Mouse (Mus musculus) stomach, embryonic 14.5 days (tissue): ENCODE data around the gene 6030468B19Rik. TPM values are rescaled to one million over a fixed set of nuclear protein-coding genes. Genes with fewer than 3 reads are reported as not detected.

Source experiments
- ATAC-seq: fragments of 200-750 bp; cut with Nextera tagmentation; 2 replicates; pipeline ENCODE4 v1.8.0; 2017; ENCODE audit warnings: low read depth, moderate TSS enrichment; ENCODE audit not compliant: insufficient number of reproducible peaks, insufficient read depth, low FRiP score
- H3K27ac ChIP-seq: fragments of 300-500 bp; sonication (generic); 2 replicates; pipeline ENCODE4 v1.5.1; 2014; ENCODE audit warnings: mild to moderate bottlenecking, low read length, moderate library complexity, mixed read lengths
- H3K27me3 ChIP-seq: fragments of 300-500 bp; sonication (generic); 2 replicates; pipeline ENCODE4 v1.6.1; 2014; ENCODE audit warnings: low read length, control low read depth, mixed read lengths; ENCODE audit not compliant: control insufficient read depth, insufficient read depth
- H3K36me3 ChIP-seq: fragments of 300-500 bp; sonication (generic); 2 replicates; pipeline ENCODE4 v1.6.1; 2014; ENCODE audit warnings: mild to moderate bottlenecking, control low read depth, low read length, moderate library complexity, mixed read lengths; ENCODE audit not compliant: control insufficient read depth, insufficient read depth
- H3K4me1 ChIP-seq: fragments of 300-500 bp; sonication (generic); 2 replicates; pipeline ENCODE4 v1.6.1; 2014; ENCODE audit warnings: low read length, control low read depth, mixed read lengths; ENCODE audit not compliant: control insufficient read depth, insufficient read depth
- H3K4me2 ChIP-seq: fragments of 300-500 bp; sonication (generic); replicated peaks from 2 replicates; pipeline ENCODE4 v1.6.1; 2014; ENCODE audit warnings: low read depth, low read length, control low read depth
- H3K4me3 ChIP-seq: fragments of 300-500 bp; sonication (generic); 2 replicates; pipeline ENCODE4 v1.5.1; 2014; ENCODE audit warnings: low read depth, low read length, control low read depth
- H3K9ac ChIP-seq: fragments of 300-500 bp; sonication (generic); replicated peaks from 2 replicates; pipeline ENCODE4 v1.6.1; 2014; ENCODE audit warnings: low read depth, mild to moderate bottlenecking, control low read depth, low read length, moderate library complexity, mixed read lengths
- H3K9me3 ChIP-seq: fragments of 300-500 bp; sonication (generic); 2 replicates; pipeline ENCODE4 v1.6.1; 2016; ENCODE audit warnings: low read depth, low read length, control low read depth; ENCODE audit not compliant: control insufficient read depth
- WGBS: fragments of 180-500 bp; shearing (Covaris S2); extraction: QIAGEN DNeasy Blood & Tissue Kit; methylation state at CpG from one replicate; pipeline ENCODE4 v1.1.7; 2014; 5-methylcytosine and 5-hydroxymethylcytosine counted together
- polyA plus RNA-seq: library from polyadenylated mRNA; unstranded; fragments of >200 nt; fragmentation: Nextera tagmentation; extraction: Ambion mirVana; gene quantifications from 2 replicates; pipeline ENCODE4 v1.2.1, GENCODE M21; 2014

The 6030468B19Rik gene
- 0.23 TPM in 1 of 2 replicates, not detected in the other for polyA plus RNA-seq

GRCm38 (mm10) chr11:117797511-117798159 is at the start of gene 6030468B19Rik:
Gene 6030468B19Rik, plus strand, starts transcription at chr11:117797660.
- no peak within 1 kb of the TSS for H3K9ac ChIP-seq

DNA sequence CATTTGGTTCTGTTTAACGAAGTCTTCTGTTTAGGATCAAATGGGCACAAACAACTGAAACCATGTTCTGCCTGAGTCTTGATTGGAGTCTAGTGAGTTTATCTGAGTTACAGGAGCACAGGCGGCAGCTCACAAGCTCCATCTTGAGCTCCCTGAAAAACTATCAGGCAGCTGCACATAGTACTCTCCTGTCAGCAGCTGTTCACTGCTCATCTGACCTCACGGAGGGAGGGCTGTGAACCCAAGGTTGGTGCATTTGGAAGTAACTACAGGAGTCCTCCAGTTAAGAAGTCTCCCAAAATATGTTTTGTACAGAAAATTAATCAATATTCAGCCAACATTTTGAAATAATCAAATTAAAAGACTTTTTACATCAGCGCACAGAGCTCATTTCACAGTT is 48.8 kb upstream of the 6030468B19Rik start:
- H3K27ac ChIP-seq: no peak overlapping the region
- ATAC-seq: no peak
- no peak overlapping the region for H3K4me2 ChIP-seq
- H3K9ac ChIP-seq: no peak overlapping the region
- H3K36me3 ChIP-seq: peaks cover 68% of the 10 kb centered on the region
- H3K27me3 ChIP-seq: no peaks in the 10 kb centered on the region
- H3K4me3 ChIP-seq: no peak overlapping the region
- H3K4me1 ChIP-seq: no peaks in the 10 kb centered on the region
- WGBS: 83% methylated on average over 4 of the region's 4 CpGs
- no peaks in the 10 kb centered on the region for H3K9me3 ChIP-seq

More at GRCm38 (mm10) chr11:117797511-117798159, at the start of gene 6030468B19Rik:
- Histone ChIP-seq H3K9me3 (no peaks in the 10 kb centered on the region), H3K4me1 (peaks cover 8% of the 10 kb centered on the region; the same call in 1 of the 2 replicates), H3K27ac (no peak within 1 kb of the TSS), H3K27me3 (no peaks in the 10 kb centered on the region), H3K4me3 (no peak within 1 kb of the TSS), H3K36me3 (no peaks in the 10 kb centered on the region), H3K4me2 (no peak within 1 kb of the TSS)
- ATAC-seq: peak; percentile 65; the same call in 1 of the 2 replicates
- WGBS: 53% methylated on average over 9 of the region's 9 CpGs

GRCm38 (mm10) chr11:117749414-117749813 is 48.0 kb upstream of the 6030468B19Rik start:
- Histone ChIP-seq H3K4me3 (no peak overlapping the region), H3K9me3 (no peaks in the 10 kb centered on the region), H3K4me2 (no peak overlapping the region), H3K27me3 (no peaks in the 10 kb centered on the region), H3K9ac (no peak overlapping the region), H3K36me3 (peaks cover 72% of the 10 kb centered on the region), H3K27ac (no peak overlapping the region), H3K4me1 (no peaks in the 10 kb centered on the region)
- ATAC-seq: no peak
- 95% methylated on average over 10 of the region's 10 CpGs for WGBS

DNA sequence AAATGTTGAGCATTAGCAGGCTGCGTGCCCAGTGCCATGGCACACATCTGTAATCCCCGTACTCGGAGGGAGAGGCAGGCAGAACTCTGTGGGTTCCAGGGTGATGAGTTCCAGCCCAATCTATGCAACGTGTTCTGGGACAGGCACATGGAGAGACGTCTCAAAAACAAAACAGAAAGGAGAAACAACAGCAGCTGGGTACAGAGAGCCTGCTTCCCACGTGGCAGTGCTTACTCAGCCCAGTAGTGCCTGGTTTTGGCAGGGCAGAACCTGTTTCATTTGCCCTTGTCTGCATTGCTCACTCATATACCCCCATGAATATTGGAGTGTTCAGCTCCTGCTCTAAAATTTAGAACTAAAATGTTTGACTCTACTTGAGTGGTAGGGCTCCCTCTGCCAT is 45.9 kb upstream of the 6030468B19Rik start:
- WGBS: 85% methylated on average over 6 of the region's 6 CpGs
- no peak overlapping the region for H3K4me2 ChIP-seq
- no peak overlapping the region for H3K4me3 ChIP-seq
- H3K27me3 ChIP-seq: no peaks in the 10 kb centered on the region
- H3K27ac ChIP-seq: no peak overlapping the region
- peaks cover 79% of the 10 kb centered on the region for H3K36me3 ChIP-seq
- ATAC-seq: no peak
- no peak overlapping the region for H3K9ac ChIP-seq
- H3K4me1 ChIP-seq: no peaks in the 10 kb centered on the region
- no peaks in the 10 kb centered on the region for H3K9me3 ChIP-seq

DNA sequence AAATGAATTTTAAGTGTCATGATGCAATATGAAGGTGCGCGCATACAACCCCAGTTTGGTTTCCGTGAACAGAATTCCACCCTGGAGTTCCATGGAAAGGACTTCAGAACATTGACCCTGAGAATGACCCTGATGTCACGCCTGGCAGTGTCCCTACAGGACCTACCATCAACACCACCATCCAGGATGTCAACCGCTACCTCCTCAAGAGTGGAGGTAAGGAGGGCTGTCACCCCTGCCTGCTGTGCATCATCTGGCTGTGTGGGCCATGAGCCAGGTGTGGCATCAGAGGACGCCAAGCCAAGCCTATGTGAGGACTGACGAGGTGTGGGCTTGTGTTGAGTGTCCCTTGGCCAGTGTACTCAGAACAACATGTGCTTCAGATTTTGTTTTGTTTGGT is 41.6 kb upstream of the 6030468B19Rik start:
- WGBS: 95% methylated on average over 7 of the region's 7 CpGs
- no peak overlapping the region for H3K27ac ChIP-seq
- no peaks in the 10 kb centered on the region for H3K27me3 ChIP-seq
- ATAC-seq: no peak
- H3K4me2 ChIP-seq: no peak overlapping the region
- H3K9me3 ChIP-seq: no peaks in the 10 kb centered on the region
- H3K4me3 ChIP-seq: no peak overlapping the region
- no peaks in the 10 kb centered on the region for H3K4me1 ChIP-seq
- peaks cover 82% of the 10 kb centered on the region for H3K36me3 ChIP-seq
- no peak overlapping the region for H3K9ac ChIP-seq

GRCm38 (mm10) chr11:117759267-117759666 is 38.2 kb upstream of the 6030468B19Rik start:
- Histone ChIP-seq H3K9me3 (no peaks in the 10 kb centered on the region), H3K27me3 (no peaks in the 10 kb centered on the region), H3K36me3 (peaks cover 72% of the 10 kb centered on the region), H3K9ac (no peak overlapping the region), H3K4me3 (no peak overlapping the region), H3K27ac (no peak overlapping the region), H3K4me2 (no peak overlapping the region), H3K4me1 (no peaks in the 10 kb centered on the region)
- WGBS: 85% methylated on average over 10 of the region's 10 CpGs
- no peak for ATAC-seq

- Histone ChIP-seq H3K9ac (no peak overlapping the region), H3K27ac (no peak overlapping the region), H3K4me1 (no peaks in the 10 kb centered on the region), H3K4me3 (no peak overlapping the region), H3K4me2 (no peak overlapping the region), H3K27me3 (no peaks in the 10 kb centered on the region), H3K9me3 (no peaks in the 10 kb centered on the region), H3K36me3 (peaks cover 72% of the 10 kb centered on the region)
- WGBS: 92% methylated on average over 26 of the region's 26 CpGs
- ATAC-seq: no peak
Observed at GRCm38 (mm10) chr11:117760374-117761119, 36.9 kb upstream of the 6030468B19Rik start.

DNA sequence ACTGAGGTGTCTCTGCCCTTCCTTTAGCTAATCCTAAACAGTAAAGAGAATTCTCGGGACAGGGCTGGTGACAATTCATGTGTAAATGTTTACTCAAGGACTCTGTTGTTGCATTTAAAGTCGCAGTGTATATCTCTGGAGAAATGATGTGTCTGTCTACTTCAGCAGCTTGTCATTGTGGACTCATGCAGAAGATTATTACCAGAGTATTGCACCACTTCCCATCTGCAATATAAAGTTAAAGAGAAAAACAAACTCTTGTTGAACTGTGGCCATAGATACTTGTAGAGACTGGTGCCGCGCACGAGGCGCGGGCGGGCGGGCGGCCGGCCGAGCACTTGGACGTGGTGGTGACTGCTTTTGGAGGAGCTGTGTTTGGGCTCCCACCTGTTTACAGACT is 35.7 kb upstream of the 6030468B19Rik start:
- Histone ChIP-seq H3K9me3 (no peaks in the 10 kb centered on the region), H3K4me3 (no peak overlapping the region), H3K4me2 (no peak overlapping the region), H3K27ac (no peak overlapping the region), H3K36me3 (peaks cover 68% of the 10 kb centered on the region), H3K9ac (no peak overlapping the region), H3K27me3 (no peaks in the 10 kb centered on the region), H3K4me1 (no peaks in the 10 kb centered on the region)
- ATAC-seq: no peak
- WGBS: 85% methylated on average over 13 of the region's 13 CpGs
